Mouse (Mus musculus) brain, embryonic 14.5 days (tissue): Measurements from ENCODE around the gene Scn2b. TPM values are rescaled to one million over a fixed set of nuclear protein-coding genes. Genes with fewer than 3 reads are reported as not detected.

Experiments used
- DNase-seq: peaks from one replicate; pipeline ENCODE4 v3.0.0-alpha.2; 2011; ENCODE audit warnings: low read depth
- CTCF ChIP-seq: fragments of 200-500 bp; IDR thresholded peaks from 2 replicates; pipeline ENCODE4 v1.5.1; 2012; ENCODE audit warnings: inconsistent platforms, mild to moderate bottlenecking, moderate library complexity, borderline replicate concordance; ENCODE audit not compliant: insufficient read depth, insufficient read length; ENCODE audit errors: extremely low read depth
- POLR2A ChIP-seq: fragments of 200-500 bp; IDR thresholded peaks from 2 replicates; pipeline ENCODE4 v1.6.1; 2012; ENCODE audit warnings: mild to moderate bottlenecking, inconsistent platforms, borderline replicate concordance; ENCODE audit not compliant: poor library complexity, insufficient read depth, insufficient read length, severe bottlenecking; ENCODE audit errors: extremely low read depth
- polyA plus RNA-seq: library from polyadenylated mRNA; depleted of rRNA; stranded (reverse); fragments of >200 nt; gene quantifications from 2 replicates; pipeline ENCODE4 v1.2.3, GENCODE M21; 2012; rRNA removed

The Scn2b gene
- polyA plus RNA-seq, 1 experiment: 8.9 TPM

DNA sequence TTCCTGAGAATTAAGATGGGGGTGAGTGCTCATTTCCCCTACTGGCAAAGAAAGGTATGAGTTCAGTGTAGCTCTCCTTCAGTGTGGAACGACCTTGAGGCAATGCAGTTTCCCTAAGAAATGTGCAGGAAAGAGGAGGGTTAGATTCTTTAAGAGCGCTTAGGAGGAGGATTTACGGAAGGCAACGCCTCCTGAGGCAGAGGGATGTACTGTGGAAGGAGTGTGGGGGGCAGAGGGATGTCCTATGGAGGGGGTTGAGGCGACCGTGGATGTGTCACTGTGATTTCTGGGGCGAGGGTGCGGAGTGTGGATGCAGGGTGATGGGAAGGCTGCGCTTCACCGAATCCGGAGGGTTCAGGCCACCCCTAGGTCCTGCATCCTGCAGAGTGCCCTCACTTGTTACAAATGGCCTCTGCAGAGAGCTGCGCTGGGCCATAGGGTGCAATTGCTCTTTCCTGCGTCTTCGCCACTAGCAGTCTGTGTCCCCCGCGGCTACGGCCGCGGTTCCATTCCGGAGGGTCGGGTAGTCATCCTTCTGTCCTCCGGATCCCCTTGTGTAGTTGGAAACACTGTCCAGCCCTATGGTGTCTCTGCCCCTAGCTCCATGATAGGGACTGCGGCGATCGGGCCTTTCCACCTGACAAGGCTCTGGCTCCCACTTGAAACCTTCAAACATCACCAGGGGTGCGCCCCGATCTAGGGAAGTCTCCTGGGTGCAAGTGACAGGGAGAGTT is 28.1 kb downstream of the Scn2b start:
- DNase-seq: peak; percentile 6
- TF ChIP-seq POLR2A (no peak), CTCF (no peak)

DNA sequence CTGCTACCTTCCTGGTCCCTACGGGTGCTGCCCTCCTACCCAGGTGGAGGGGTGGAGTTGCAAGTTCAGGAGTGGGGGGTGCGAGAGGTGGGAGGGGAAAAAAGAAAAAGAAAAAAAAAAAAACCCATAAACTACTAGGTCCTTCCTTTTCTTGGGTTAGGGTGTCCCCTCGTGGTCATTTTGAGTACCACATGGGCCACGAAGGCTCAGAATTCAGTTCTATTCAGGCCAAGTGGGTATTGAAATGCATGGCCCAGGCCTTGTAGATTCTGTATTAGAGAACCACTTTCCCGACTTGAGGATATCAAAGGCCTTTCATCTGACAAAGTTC is 28.6 kb downstream of the Scn2b start:
- peak; percentile 78 for DNase-seq
- TF ChIP-seq CTCF (peak; percentile 81; the same call in 1 of the 2 replicates), POLR2A (no peak)

- no peak for DNase-seq
- no peak for TF ChIP-seq CTCF
- no peak for TF ChIP-seq POLR2A
These were observed 33.4 kb downstream of the Scn2b start for GRCm38 (mm10) chr9:45150933-45151332.

DNA sequence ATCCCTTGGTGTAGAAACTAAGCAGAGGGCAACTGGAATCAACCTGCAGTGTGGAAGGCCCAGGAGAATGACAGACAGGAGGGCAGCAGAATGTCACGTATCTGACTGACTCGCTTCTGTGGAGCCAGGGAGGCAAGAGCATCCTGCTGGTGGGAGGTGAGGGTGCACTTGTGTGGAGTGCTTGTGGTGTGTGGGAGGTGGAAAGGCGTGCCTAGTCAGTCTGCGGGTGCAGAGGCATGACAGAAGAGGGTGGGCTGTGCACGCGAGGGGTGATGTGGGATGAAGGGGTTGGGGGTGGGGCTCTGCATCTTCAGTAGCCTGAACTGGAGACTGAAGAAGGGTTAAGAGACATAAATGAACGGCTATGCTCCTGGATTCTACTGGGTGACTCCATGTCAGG is 35.8 kb downstream of the Scn2b start:
- TF ChIP-seq CTCF: no peak
- no peak for TF ChIP-seq POLR2A
- DNase-seq: no peak

DNA sequence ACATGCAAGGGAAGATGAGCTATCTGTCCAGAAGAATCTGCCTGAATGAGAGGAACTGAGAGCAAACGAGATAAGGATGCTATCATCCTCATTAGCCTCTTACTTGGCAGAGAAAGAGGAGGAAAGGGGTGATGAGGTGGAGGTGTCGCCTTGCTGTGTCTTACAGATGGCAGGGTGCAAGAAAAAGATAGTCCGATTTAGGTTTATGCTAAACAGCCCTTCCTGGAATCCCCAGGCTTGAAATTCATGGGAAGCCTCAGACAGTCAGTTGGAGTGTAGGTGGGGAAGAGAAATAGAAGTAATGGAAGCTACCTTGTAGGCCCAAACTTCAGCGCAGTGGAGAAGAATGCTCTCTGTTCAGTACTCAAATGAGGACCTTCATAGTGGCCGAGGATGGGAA is 50.3 kb downstream of the Scn2b start:
- no peak for DNase-seq
- TF ChIP-seq POLR2A (no peak), CTCF (no peak)

- TF ChIP-seq CTCF (no peak), POLR2A (no peak)
- no peak for DNase-seq
These were observed 52.6 kb downstream of the Scn2b start for GRCm38 (mm10) chr9:45170150-45170549.

GRCm38 (mm10) chr9:45171073-45171610 is 53.6 kb downstream of the Scn2b start:
- no peak for DNase-seq
- TF ChIP-seq POLR2A: no peak
- no peak for TF ChIP-seq CTCF

GRCm38 (mm10) chr9:45173475-45173874 is 55.9 kb downstream of the Scn2b start:
- TF ChIP-seq CTCF (no peak), POLR2A (no peak)
- no peak for DNase-seq

- TF ChIP-seq CTCF (no peak), POLR2A (no peak)
- no peak for DNase-seq
These were observed 61.7 kb downstream of the Scn2b start for GRCm38 (mm10) chr9:45179282-45179681.

Other genes starting within 250 kb of the Scn2b start
- 25.6 and 41.4 TPM in 2 replicates for gene Kmt2a, start 236.5 kb upstream of the Scn2b start, polyA plus RNA-seq
- 610 and 841 TPM in 2 replicates for gene Atp5l, start 197.0 kb upstream of the Scn2b start, polyA plus RNA-seq
- gene Ube4a, start 152.2 kb upstream of the Scn2b start, polyA plus RNA-seq: 24.0 and 42.3 TPM in 2 replicates
- gene Cd3g, start 137.4 kb upstream of the Scn2b start, polyA plus RNA-seq: not detected in 2 replicates
- gene Cd3d, start 136.0 kb upstream of the Scn2b start, polyA plus RNA-seq: not detected in 2 replicates
- gene Cd3e, start 108.2 kb upstream of the Scn2b start, polyA plus RNA-seq: not detected in 2 replicates
- gene Mpzl2, start 78.0 kb upstream of the Scn2b start, polyA plus RNA-seq: 1.6 and 1.7 TPM in 2 replicates
- 0.86 and 1.7 TPM in 2 replicates for gene Mpzl3, start 62.6 kb upstream of the Scn2b start, polyA plus RNA-seq
- gene Jaml, start 38.6 kb upstream of the Scn2b start, polyA plus RNA-seq: 0.09 and 0.10 TPM in 2 replicates
- 0.16 and 0.23 TPM in 2 replicates for gene Scn4b, start 20.6 kb downstream of the Scn2b start, polyA plus RNA-seq
- 0.10 TPM in 1 of 2 replicates, not detected in the other for gene BC049352, start 64.2 kb downstream of the Scn2b start, polyA plus RNA-seq
- 0.16 TPM in 1 of 2 replicates, not detected in the other for gene Tmprss4, start 86.3 kb downstream of the Scn2b start, polyA plus RNA-seq
- gene Il10ra, start 151.4 kb downstream of the Scn2b start, polyA plus RNA-seq: 0.54 and 0.78 TPM in 2 replicates
- gene Tmprss13, start 201.3 kb downstream of the Scn2b start, polyA plus RNA-seq: 0.08 and 0.10 TPM in 2 replicates